Mouse (Mus musculus) heart, postnatal 4 days (tissue): ENCODE results near the gene Fam167b. TPM values are rescaled to one million over a fixed set of nuclear protein-coding genes. Genes with fewer than 3 reads are reported as not detected.
A peak's percentile ranks its signal among the peaks of the same experiment; 100 is the strongest.
"Not testable (repeated sequence)": the region's sequence is repeated elsewhere in the genome, so short reads cannot be mapped to it uniquely, and the experiment has no call there.

Experiments used
- DNase-seq: peaks from one replicate; pipeline ENCODE4 v3.0.0; 2021
- microRNA-seq, 2 experiments: library from miRNA; unstranded; fragments of <30 nt; microRNA quantifications; one replicate each; pipeline ENCODE4 v1.2.0; 2021 to 2022
- total RNA-seq, 2 experiments: library from RNA; stranded (reverse); gene quantifications; 2 replicates each; pipeline ENCODE4 v1.2.3; 2021

The Fam167b gene
- total RNA-seq, 2 experiments from 2014 or later = 1.5 TPM

DNA sequence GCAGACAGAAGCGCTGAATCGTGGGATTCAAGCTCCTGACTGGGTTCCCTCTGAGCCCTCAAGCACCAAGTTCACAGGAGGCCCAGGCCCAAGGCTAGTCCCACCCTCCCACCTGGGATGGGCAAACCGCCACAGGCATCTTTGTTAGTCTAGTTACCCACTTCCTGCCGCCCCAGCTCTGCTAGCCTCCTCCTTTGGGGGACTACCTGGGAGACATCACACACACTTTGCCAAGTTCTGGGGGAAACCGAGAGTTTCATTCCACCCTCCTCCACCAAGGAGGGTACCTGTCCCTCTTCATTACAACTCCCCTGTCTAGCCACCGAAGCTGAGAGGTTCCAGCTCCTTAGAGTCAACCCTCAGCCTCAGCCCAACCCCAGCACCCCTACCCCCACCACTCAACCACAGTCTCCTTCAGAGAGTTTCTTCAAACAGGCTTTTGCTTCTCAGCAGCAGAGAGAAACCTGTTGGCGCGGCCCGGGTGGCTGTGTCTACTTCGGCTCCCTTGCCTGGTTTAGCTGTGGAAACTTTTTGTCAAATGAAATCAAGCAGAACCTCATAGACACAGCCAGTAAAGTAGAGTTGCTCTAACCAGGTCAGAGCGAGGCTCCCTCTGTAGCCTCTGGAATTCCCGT, 19.9 kb downstream of the Fam167b start:
- DNase-seq = no peak

DNA sequence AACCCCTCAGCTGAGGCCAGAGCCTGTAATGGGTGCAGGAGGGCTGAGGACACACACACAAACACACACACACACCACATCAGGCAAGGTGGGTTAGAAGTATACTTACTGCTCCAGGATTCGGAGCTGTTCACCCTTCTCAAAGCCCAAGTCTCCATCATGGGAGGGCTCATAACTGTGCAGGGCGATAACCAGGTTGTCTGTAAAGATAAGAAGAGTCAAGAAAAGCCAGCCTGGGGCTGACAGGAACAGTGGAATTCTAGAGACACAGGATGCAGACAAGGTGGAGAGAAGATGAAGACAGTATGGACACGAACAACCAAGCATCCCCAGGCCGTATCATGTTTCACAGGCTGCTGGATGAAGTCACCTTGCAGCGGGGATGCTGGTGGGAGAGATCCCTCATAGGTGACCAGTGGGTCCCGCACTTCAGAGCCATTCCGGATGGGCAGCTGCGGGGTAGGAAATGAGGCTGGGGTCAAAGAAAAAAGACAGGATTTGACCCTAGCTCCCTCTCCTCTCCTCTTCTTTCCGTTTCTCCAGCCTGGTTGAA, 21.0 kb downstream of the Fam167b start:
- DNase-seq = no peak

DNA sequence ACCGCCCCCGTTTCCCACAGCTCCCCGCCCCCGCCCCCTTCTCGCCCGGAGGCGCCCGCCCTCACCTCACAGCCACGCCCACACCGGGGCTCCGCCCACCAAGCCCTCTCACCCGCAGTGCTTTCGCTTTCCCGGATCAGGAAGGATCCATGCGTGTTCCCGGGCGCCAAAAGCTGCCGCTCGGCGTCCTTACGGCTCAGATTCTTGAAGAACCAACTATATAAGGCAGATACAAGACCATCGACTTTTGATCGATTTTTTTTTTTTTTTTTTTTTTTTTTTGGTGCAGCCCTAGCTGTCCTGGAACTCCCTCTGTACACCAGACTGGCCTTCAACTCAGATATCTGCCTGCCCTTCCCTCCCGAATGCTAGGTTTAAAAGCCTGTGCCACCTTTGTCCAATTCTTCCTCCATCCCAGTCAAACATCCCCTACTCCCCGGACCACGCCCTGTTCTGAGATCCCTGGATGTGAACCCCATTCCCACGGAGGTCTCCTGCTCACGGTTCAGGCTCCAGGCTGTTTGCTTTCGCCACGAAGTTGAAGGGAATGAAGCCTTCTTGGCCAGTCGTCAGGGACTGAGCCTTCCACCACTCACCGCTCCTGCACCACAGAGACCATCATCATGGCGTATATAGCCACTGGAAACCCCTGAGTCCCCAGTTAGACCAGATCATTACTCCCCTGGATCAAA, 21.7 kb downstream of the Fam167b start:
- peak; percentile 92 for DNase-seq

DNA sequence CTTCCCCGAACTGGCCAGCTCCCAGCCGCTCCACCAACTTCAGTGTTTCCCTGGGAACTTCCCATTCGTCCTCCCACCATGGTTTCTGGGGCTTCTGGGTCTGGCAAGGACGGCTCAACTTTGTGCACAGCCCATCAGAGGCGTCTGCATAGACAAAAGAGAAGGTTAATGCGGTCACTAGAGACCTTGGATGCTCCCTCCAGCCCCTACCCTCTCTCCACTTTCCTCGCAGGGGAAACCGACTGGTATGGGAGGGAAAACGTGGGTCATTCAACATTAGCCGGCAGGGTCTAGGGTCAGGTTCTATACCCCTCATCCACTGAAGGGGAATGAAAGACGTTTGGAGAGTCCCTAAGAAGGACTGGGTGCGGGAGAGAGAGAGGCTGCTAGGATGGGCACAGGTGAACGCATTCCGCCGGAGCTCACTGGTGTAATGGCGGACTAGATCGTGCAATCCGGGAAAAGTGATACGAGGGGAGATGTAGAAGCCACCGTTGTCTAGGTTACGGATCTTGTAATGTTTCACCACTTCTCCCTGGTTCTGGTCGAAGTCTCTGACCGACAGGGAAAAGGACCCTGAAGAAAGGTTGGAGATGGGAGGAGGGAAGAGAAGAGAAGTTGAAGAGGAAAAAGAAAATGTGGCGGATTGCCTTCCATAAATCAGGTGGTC, 22.4 kb downstream of the Fam167b start:
- no peak for DNase-seq

DNA sequence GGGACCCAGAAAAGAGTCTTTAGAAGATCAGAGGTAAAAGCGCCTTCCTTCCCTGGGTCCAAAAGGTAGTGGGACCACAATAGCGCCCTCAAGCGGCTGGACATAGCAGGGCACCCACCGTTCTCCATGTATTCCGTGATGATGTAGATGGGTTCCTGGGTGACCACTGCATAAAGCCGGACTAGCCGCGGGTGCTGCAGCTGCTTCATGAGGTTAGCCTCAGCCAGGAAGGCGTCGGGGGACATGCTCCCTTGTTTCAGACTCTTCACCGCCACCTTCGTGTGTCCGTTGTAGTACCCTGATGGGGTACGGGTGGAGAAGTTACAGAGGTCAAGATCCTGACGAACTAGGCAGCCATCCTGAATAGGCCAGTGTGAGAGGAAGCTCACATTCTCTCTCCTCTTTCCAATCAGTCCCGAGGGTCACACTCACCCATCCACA, 22.9 kb downstream of the Fam167b start:
- DNase-seq = peak; percentile 62

DNA sequence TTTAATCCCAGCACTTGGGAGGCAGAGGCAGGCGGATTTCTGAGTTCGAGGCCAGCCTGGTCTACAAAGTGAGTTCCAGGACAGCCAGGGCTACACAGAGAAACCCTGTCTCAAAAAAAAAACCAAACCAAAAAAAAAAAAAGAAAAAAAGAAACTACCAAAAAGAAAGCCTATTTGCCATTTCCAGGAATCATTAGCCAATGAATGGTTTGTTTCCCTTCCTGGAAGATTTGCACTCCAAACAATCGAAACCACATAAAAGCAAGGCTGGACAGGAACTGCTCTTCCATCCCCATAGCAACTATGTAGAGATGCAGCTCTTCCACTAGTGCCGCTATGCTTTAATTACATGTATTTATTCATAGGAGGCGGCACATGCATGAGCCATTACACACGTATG, 23.8 kb downstream of the Fam167b start:
- DNase-seq = not testable (repeated sequence)

DNA sequence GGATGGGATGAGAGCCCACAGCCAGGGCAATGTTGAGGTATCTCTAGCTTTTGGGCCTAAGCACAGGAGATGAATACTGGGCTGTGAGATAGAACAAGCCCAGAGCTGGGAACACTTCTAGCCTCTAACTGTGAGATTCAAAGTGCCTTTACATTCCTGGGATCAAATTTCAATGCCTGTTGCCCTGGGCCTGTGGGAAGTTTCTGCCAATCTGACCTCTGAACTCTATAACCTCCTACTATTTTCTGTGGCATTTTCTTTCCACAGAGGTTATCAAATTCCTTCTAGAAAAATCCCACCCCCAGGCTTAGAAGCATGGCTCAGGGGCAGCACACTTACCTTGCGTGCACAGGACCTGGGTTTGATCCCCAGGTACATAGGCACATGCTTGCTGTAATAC, 28.1 kb downstream of the Fam167b start:
- no peak for DNase-seq

DNA sequence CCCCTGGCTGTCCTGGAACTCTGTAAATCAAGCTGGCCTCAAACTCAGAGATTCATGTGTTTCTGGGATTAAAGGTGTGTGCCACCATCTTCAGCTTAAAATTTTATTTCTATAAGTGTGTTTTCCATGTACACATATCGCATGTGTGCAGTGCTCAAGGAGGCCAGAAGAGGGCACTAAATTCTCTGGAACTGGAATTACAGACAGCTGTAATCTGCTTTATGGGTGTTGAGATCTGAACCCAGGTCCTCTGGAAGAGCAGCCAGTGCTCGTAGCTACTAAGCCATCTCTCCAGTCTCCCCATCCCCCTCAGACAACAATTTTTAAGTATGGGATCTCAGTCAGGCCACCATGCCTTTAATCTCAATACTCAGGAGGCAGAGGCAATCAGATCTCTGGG, 29.0 kb downstream of the Fam167b start:
- peak; percentile 34 for DNase-seq

DNA sequence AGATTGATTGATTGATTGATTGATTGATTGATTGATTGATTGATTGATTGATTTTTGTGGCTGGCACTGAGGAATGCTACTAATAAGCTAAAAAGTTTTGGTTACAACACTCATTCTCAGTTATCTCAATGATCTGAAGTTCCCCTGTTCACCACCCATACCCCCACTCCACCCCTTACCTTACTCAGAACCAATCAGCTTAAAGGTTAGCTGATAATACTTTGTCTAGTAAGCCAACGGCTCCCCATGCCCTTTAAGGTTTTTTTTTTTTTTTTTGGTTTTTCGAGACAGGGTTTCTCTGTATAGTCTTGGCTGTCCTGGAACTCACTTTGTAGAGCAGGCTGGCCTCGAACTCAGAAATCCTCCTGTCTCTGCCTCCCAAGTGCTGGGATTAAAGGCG, 30.7 kb downstream of the Fam167b start:
- not testable (repeated sequence) for DNase-seq

DNA sequence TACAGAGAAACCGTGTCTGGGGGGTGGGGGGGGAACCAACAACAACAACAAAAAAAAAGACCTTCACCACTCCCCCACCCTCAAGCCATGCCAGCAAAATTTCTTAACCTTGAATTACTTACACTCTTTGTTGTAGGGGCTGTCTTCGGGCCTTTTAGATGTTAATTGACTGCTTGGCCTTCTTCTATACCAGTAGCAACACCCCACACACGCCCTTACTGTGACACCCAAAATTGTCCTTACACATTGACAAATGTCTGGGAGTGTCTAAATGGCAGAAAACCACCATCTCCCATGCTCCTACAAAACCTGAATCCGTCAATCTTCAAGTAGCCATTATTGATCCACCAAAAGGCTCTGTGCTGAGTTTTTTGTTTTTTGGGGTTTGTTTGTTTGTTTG, 34.2 kb downstream of the Fam167b start:
- no peak for DNase-seq

DNA sequence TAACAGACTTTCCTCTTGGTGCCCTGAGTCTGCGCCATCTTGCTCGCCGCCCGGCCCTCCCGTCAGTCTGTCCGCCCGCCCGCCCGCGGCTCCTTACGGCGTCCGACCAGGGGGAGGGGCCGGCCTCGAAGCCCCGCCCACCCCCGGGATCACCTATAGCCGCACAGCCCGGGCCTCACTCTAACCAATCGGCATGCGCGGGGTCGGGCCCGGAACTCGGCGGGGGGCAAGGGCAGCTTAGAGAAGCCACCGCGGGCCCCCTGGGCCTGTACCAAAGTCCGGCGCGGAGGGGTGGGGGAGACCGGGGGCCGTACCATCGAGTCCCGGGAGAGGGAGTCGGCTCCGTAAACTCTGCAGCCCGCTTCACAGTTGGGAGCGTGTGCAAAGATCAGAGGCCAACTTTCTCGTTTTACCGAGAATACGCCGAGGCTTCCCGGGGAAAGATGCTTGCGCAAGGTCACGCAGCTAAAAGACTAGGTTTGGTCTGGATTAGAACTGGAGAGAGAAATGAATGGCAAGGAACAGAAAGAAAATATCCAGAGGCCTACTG, 35.7 kb downstream of the Fam167b start, which contains the start of gene Hdac1:
TSS of gene Hdac1 (minus strand) at position 122 of the 550 bp plus-strand sequence.
- peak; percentile 98 for DNase-seq

DNA sequence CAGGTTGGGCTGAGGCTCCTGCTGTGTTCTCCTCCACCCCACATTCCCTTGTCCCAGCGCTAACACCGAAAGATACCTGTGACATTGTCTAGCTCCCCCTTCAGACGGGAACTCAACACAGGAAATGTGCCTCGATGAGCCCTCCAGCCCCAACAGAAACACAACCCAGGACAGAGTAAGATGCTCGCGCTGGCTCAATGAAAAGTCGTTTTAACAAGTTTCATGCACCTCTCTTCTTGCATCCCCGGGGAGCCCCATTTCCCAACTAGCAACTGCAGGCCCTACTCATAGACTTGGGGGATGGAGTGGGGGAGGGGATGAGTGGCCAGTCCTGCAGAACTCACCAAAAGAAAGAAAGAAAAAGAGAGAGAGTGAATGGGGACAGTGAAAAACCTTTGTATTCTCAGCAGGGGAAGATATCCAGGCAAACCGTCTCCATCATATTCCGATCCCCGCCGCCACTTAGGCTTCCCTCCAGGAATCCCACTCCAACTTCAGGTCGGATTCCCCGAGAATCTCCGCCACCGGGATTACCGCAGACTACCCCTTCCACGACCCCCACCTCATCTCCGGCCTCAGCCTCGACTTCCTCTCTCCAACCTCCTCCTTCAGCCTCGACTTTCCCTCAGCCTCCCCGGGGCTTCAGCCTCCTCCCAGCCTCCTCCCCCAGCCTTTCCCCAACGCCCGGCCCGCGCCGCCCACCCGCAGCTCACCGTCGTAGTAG, 36.3 kb downstream of the Fam167b start:
- peak; percentile 15 for DNase-seq

DNA sequence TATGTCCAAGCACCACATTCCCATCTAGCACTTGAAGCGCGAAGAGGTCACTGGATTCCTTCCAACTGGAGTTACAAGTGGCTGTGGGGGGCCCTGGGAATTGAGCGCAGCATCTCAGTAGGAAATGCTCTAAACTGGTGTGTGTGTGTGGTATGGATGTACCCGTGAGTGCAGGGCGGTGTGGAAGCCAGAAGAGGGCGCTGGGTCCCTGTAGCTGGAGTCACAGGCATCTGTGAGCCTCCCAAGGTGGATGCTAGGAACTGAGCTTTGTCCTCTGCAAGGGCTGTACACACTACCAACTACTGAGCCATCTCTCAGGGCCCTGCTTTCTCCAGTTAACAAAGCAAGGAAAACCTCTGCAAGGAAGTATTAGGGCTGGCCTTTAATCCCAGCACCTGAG, 38.3 kb downstream of the Fam167b start:
- DNase-seq = peak; percentile 43

DNA sequence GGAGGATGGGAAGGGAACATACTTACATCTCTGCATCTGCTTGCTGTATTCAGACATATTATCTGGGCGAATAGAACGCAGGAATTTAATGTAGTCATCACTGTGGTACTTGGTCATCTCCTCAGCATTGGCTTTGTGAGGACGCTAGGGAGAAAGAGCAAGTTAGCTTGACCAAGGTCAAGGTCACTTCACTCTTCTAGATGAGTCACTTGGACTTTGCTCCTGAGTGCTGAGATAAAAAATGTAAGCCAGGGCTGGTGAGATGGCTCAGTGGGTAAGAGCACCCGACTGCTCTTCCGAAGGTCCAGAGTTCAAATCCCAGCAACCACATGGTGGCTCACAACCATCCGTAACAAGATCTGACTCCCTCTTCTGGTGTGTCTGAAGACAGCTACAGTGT, 49.4 kb downstream of the Fam167b start:
- DNase-seq = not testable (repeated sequence)

Small RNAs within 50 kb of the gene (microRNA-seq; reads per million reads assigned to microRNA genes)
- 0 reads per million in 2 experiments for gene Mir8119

Other genes starting within 250 kb of the Fam167b start
- 100 to 1,000 TPM; 195 to 199 TPM for gene Rbbp4, start 243.2 kb downstream of the Fam167b start, total RNA-seq
- gene Zbtb8os, start 242.9 kb downstream of the Fam167b start, total RNA-seq = 10 to 100 TPM; 20.6 to 22.2 TPM
- gene Zbtb8a, start 200.4 kb downstream of the Fam167b start, total RNA-seq = 1 to 10 TPM; 8.7 to 9.0 TPM
- gene Zbtb8b, start 137.7 kb downstream of the Fam167b start, total RNA-seq = 1 to 10 TPM in 1 of 2 experiments, under 1 TPM in 1; 0.92 to 1.2 TPM
- gene Bsdc1, start 117.0 kb downstream of the Fam167b start, total RNA-seq = 10 to 100 TPM; 34.0 to 36.6 TPM
- gene Tssk3, start 87.5 kb downstream of the Fam167b start, total RNA-seq = not detected
- gene Fam229a, start 87.4 kb downstream of the Fam167b start, total RNA-seq = not detected
- gene Marcksl1, start 65.0 kb downstream of the Fam167b start, total RNA-seq = 10 to 100 TPM; 96.6 to 97.7 TPM
- gene Hdac1, start 35.8 kb downstream of the Fam167b start, total RNA-seq = 10 to 100 TPM; 45.0 to 46.4 TPM
- under 1 TPM; 0.86 to 0.91 TPM for gene Lck, start 4.9 kb downstream of the Fam167b start, total RNA-seq
- 100 to 1,000 TPM; 146 to 160 TPM for gene Eif3i, start 22.1 kb upstream of the Fam167b start, total RNA-seq
- 10 to 100 TPM; 64.8 to 72.1 TPM for gene Tmem234, start 22.1 kb upstream of the Fam167b start, total RNA-seq
- under 1 TPM; 0.27 to 0.76 TPM for gene Dcdc2b, start 35.7 kb upstream of the Fam167b start, total RNA-seq
- gene Iqcc, start 40.5 kb upstream of the Fam167b start, total RNA-seq = 10 to 100 TPM in 1 of 2 experiments, 1 to 10 TPM in 1; 9.3 to 14.3 TPM
- gene Ccdc28b, start 45.4 kb upstream of the Fam167b start, total RNA-seq = 10 to 100 TPM; 30.9 to 33.3 TPM
- gene Txlna, start 62.5 kb upstream of the Fam167b start, total RNA-seq = 10 to 100 TPM; 40.0 to 41.9 TPM
- gene Kpna6, start 94.2 kb upstream of the Fam167b start, total RNA-seq = 10 to 100 TPM; 70.2 to 71.9 TPM
- gene Tmem39b, start 118.3 kb upstream of the Fam167b start, total RNA-seq = 1 to 10 TPM; 6.6 to 6.7 TPM
- gene Khdrbs1, start 163.8 kb upstream of the Fam167b start, total RNA-seq = 100 to 1,000 TPM; 102 to 110 TPM
- 100 to 1,000 TPM; 293 to 301 TPM for gene Ptp4a2, start 232.7 kb upstream of the Fam167b start, total RNA-seq